Mouse (Mus musculus): ENCODE results near the gene Gm27027.

DNA sequence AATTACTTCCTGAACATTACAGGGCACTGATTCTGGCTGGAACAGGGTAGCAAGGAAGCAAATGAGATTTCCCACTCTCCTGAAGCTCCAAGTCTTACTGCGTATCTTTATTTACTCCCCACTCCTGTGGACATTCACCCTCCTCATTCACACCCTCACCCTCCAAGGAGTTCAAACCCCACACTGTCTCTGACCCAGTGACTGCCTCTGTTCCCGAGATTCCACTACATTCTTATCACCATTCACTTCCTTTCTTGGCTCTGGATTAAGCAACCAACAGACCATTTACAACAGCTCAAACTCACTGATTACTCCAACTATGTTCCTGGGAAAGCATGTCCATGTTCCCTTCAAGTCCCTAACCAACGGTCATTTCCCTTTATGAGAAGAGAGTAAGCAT is 4.8 kb downstream of the Gm27027 start:
- no peak for TF ChIP-seq CTCF (IDR thresholded peaks at IDR 0.05; ENCODE audit: control insufficient read depth, insufficient read depth, insufficient replicate concordance, low read depth, low read length)
- no peak for TF ChIP-seq POLR2A (IDR thresholded peaks at IDR 0.05; ENCODE audit: control insufficient read depth, low read depth, low read length)

All from testis, adult 2 months (tissue).